Mouse (Mus musculus) naive thymus-derived CD4-positive, alpha-beta T cell, adult 2 months (primary cell): ENCODE measurements around the gene Haus6.
"Not testable (repeated sequence)": the region's sequence is repeated elsewhere in the genome, so short reads cannot be mapped to it uniquely, and the experiment has no call there.

Source experiments
- DNase-seq: peaks from one replicate; pipeline ENCODE4 v3.0.0-alpha.2; 2011; ENCODE audit warnings: low read depth

Haus6 gene

DNA sequence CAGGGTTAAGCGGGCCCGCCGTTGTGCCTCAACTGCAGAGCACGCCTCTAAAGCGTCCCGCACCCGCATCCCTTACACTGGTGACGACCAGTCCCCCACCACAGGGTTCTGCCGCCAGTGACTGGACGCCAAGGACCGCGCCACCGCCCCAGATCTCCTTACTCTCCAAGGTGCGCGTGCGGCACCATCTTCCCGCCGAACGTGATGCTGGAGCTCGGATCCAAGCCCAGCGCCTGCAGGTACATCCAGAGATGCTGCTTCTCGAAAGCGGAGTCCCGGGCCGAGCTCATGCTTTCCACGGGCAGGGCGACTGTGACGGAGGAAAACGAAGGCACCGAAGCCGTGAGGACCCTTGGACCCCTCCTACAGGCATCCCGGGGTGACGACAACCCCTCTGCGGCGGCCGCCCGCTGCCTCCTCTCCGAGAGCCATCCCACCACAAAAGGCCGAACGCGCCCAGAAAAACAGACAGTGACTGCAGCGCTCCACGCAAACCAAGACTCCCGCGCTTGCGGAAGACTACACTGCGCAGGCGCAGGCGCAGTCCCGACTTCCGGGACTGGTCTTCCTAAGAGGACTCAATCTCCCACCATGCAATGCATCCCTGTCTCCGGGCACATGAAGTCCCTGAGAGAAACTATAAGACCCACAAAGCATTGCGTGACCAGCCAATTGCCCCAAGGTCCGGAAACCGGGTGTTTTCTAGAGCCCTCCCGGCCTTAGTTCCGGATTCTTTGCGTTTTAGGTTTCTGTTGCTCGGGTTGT, at the start of gene Haus6:
Gene Haus6 (minus strand): TSS at position 532 of the 765 bp plus-strand sequence.
- DNase-seq: peak; percentile 97

- DNase-seq: no peak
These were observed 45.3 kb upstream of the Haus6 start for GRCm38 (mm10) chr4:86657176-86657575.

DNA sequence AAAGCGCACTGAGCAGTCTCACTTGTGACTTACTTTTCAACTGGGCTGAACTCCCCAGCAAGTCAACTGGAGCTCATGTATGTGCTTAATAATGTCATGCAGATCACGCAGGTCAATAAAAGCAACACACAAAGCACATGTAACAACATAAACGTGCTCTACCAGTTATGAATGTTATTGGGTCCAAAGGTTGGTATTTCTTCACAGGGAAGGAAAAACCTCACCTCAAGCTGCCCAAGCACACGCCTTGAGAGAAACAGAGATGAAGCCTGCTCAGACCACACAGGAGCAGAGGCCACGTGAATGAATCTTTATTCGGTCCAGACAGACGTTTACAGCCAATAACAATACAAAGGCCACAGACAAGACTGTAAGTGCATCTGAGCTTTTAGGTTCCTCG, 44.6 kb upstream of the Haus6 start:
- not testable (repeated sequence) for DNase-seq

- peak; percentile 53 for DNase-seq
These were observed 40.0 kb upstream of the Haus6 start for GRCm38 (mm10) chr4:86651686-86652384.

DNA sequence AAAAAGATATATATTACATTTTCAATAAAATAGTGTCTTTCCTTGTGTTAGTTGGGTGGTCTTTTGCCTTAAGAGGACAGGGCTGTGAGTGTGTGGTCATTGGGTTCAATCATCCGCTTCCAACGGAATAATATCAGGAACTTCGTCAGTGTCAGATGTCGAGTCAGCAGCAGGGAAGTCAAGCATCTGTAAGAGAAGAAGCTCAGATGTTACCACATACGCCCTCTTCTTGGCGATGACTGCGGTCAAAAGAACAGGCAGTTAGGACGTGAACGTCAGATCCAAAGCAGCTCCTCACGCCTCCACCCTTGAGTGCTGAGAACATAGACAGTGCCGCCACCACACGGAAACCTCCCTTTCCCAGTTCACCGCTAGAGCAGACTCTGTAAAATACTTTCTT, 36.5 kb upstream of the Haus6 start:
- not testable (repeated sequence) for DNase-seq

- not testable (repeated sequence) for DNase-seq
These were observed 25.7 kb upstream of the Haus6 start for GRCm38 (mm10) chr4:86637561-86637960.

DNA sequence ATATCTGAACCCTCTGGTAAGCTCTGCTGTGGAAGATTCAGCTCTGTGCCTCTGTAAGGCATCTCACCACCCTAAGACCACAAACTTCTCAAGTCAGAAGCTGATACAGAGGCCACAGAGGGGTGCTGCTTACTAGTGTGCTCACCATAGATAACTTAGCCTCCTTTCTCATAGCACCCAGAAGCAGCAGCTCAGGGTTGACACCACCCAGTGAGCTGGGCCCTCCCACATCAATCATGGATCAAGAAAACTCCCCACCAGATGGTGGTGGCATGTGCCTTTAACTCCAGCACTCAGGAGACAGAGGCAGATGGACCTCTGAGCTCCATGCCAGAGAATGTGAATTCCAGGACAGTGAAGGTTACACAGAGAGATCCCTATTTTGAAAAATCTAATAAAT, 23.0 kb upstream of the Haus6 start:
- DNase-seq: not testable (repeated sequence)

GRCm38 (mm10) chr4:86634312-86634711, 22.5 kb upstream of the Haus6 start:
- not testable (repeated sequence) for DNase-seq

GRCm38 (mm10) chr4:86632556-86632955, 20.7 kb upstream of the Haus6 start:
- DNase-seq: not testable (repeated sequence)

GRCm38 (mm10) chr4:86631831-86632230, 20.0 kb upstream of the Haus6 start:
- DNase-seq: no peak

DNA sequence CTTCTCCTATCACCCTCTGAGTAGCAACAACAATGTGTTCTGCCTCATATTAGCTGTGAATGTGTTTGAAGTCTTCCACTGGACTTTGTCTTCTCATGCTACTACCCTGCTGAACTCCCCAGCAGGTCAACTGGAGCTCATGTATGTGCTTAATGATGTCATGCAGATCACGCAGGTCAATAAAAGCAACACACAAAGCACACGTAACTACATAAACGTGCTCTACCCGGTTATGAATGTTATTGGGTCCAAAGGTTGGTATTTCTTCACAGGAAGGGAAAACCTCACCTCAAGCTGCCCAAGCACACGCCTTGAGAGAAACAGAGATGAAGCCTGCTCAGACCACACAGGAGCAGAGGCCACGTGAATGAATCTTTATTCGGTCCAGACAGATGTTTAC, 14.6 kb upstream of the Haus6 start:
- DNase-seq: not testable (repeated sequence)

GRCm38 (mm10) chr4:86625463-86625862, 13.6 kb upstream of the Haus6 start:
- no peak for DNase-seq

- DNase-seq: not testable (repeated sequence)
These were observed 10.7 kb upstream of the Haus6 start for GRCm38 (mm10) chr4:86622532-86622931.

DNA sequence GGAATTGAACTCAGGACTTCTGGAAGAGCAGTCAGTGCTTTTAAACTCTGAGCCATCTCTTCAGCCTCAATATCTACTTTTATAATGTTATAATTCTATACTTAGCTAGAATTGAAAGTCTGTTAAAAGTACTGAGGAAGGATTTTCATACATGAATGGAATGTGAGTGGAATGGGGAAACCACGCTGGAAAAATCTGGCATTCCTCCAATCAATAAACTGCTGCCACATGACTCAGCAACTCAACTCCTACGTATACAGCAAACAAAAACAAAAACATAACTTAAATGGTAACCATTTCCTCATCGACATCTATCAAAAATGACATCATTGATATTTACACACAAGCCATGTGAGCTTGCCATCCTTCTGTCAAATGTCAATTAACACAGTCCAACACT, 10.3 kb upstream of the Haus6 start:
- no peak for DNase-seq

DNA sequence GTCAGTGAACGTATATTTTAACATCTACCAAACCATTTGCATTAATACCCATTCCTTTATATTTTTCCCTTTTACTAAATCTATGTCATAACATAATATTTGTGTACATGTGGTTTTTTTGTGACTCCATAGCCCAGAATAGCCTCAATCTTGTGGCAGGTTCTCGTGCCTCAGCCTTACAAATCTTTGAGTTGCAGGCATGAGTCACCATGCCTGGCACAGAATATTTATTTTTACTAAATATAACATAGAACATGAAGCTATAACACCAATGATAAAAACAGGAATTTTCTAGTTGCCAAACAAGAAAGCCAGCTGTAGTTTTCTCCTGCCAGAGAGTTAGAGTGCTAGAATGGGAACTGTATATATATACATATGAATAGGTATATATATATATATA, 8.7 kb upstream of the Haus6 start:
- no peak for DNase-seq

DNA sequence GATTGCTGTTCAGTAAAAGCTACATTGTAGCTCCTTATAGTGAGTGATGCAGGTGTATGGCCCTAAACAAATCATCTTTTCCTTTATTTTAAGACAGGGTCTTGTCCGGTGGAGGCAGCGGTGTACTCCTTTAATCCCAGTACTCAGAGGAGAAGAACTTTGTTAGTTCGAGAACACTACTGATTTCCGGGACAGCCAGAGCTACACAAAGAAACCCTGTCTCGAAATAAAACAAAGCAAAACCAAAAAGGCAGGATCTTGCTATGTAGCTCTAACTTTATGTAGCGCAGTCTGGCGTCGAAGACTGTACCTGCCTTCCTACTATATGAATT, 400 bp upstream of the Haus6 start:
- no peak for DNase-seq

GRCm38 (mm10) chr4:86591304-86591703, 20.6 kb downstream of the Haus6 start:
- DNase-seq: no peak

- peak; percentile 23 for DNase-seq
These were observed 23.6 kb downstream of the Haus6 start for GRCm38 (mm10) chr4:86588236-86588635.

DNA sequence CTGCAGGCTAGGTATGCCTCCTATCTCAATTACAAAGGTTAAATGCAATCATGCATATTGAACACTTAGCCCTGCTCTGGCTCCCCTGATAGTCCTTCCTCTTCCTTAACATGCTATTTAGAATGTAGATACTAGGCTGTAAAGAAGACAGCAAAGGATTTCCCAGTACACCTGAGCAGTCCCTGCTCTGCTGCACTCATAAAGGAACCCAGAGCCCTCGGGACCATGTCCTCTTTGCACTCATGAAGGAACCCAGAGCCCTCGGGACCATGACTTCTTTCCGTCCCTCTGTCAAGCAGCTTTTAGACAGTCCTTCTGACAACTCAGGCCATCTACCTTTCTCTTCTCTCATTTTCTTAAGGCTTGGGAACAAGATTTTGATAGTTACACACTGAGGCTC, 31.3 kb downstream of the Haus6 start:
- no peak for DNase-seq

- DNase-seq: no peak
These were observed 31.8 kb downstream of the Haus6 start for GRCm38 (mm10) chr4:86580056-86580455.

- DNase-seq: no peak
These were observed 35.1 kb downstream of the Haus6 start for GRCm38 (mm10) chr4:86576630-86577225.

GRCm38 (mm10) chr4:86576120-86576541, 35.7 kb downstream of the Haus6 start:
- DNase-seq: no peak
